Mouse (Mus musculus) liver, embryonic 14.5 days (tissue): ENCODE results near the gene Arl3. TPM values are rescaled to one million over a fixed set of nuclear protein-coding genes. Genes with fewer than 3 reads are reported as not detected.
A peak's percentile ranks its signal among the peaks of the same experiment; 100 is the strongest.

ENCODE experiments used
- ATAC-seq: fragments of 200-750 bp; cut with Nextera tagmentation; 2 replicates; pipeline ENCODE4 v1.8.0; 2017; ENCODE audit warnings: moderate number of reproducible peaks, mild to moderate bottlenecking, moderate library complexity; ENCODE audit not compliant: insufficient read depth
- DNase-seq, 3 experiments: peaks; one replicate each; pipeline ENCODE4 v3.0.0-alpha.2; 2012 to 2013; ENCODE audit warnings: low read depth in 3 of 3, low spot score in 3 of 3
- H3K27ac ChIP-seq: fragments of 300-500 bp; sonication (generic); 2 replicates; pipeline ENCODE4 v1.5.1; 2014; ENCODE audit warnings: moderate library complexity, mild to moderate bottlenecking, control low read depth, inconsistent platforms
- H3K27me3 ChIP-seq: fragments of 300-500 bp; sonication (generic); 2 replicates; pipeline ENCODE4 v1.6.1; 2014; ENCODE audit warnings: mild to moderate bottlenecking, low read length, moderate library complexity; ENCODE audit not compliant: control insufficient read depth, insufficient read depth
- H3K36me3 ChIP-seq: fragments of 300-500 bp; sonication (generic); replicated peaks from 2 replicates; pipeline ENCODE4 v1.6.1; 2014; ENCODE audit warnings: low read depth; ENCODE audit not compliant: control insufficient read depth, insufficient read depth
- H3K4me1 ChIP-seq, 2 experiments: fragments of 200-500 bp in 1 of 2; fragments of 300-500 bp in 1 of 2; sonication (generic) in 1 of 2; replicated peaks; 2 replicates each; pipeline ENCODE4 v1.6.1; 2012 to 2014; ENCODE audit warnings: antibody characterized with exemption in 1 of 2, inconsistent platforms in 1 of 2, low read length in 1 of 2; ENCODE audit not compliant: control insufficient read depth in 2 of 2, insufficient read depth in 2 of 2
- H3K4me2 ChIP-seq: fragments of 300-500 bp; sonication (generic); 2 replicates; pipeline ENCODE4 v1.6.1; 2014; ENCODE audit warnings: low read depth, mild to moderate bottlenecking, control low read depth, moderate library complexity
- H3K4me3 ChIP-seq, 2 experiments: fragments of 200-500 bp in 1 of 2; fragments of 300-500 bp in 1 of 2; sonication (generic) in 1 of 2; 2 replicates each; pipeline ENCODE4 v1.5.1; 2012 to 2014; ENCODE audit warnings: low read depth in 2 of 2, low read length in 2 of 2, mild to moderate bottlenecking in 2 of 2, control low read depth in 1 of 2, inconsistent platforms in 1 of 2, moderate library complexity in 1 of 2; ENCODE audit not compliant: insufficient read depth in 1 of 2
- H3K9ac ChIP-seq: fragments of 300-500 bp; sonication (generic); replicated peaks from 2 replicates; pipeline ENCODE4 v1.6.1; 2014; ENCODE audit warnings: mild to moderate bottlenecking, control low read depth, moderate library complexity
- H3K9me3 ChIP-seq: fragments of 300-500 bp; sonication (generic); 2 replicates; pipeline ENCODE4 v1.6.1; 2016; ENCODE audit warnings: low read length, mixed read lengths; ENCODE audit not compliant: control insufficient read depth
- CTCF ChIP-seq: IDR thresholded peaks from 2 replicates; pipeline ENCODE4 v1.5.1; 2016; ENCODE audit warnings: antibody characterized with exemption, low read depth, control low read depth
- EP300 ChIP-seq: IDR thresholded peaks from 2 replicates; pipeline ENCODE4 v1.6.1; 2016; ENCODE audit warnings: antibody characterized with exemption, low read depth
- WGBS: fragments of 180-500 bp; shearing (Covaris S2); extraction: QIAGEN DNeasy Blood & Tissue Kit; methylation state at CpG from one replicate; pipeline ENCODE4 v1.1.7; 2014; ENCODE audit not compliant: insufficient replicate concordance; 5-methylcytosine and 5-hydroxymethylcytosine counted together
- polyA plus RNA-seq, 2 experiments: library from polyadenylated mRNA; depleted of rRNA in 1 of 2; stranded (reverse) in 1 of 2; unstranded in 1 of 2; fragments of >200 nt; fragmentation: Nextera tagmentation in 1 of 2; extraction: Ambion mirVana in 1 of 2; gene quantifications; 2 replicates each; pipeline versions ENCODE4 v1.2.1 to v1.2.3; 2012 to 2014

Arl3 gene
- polyA plus RNA-seq, 2 experiments, result 17.1 to 27.6 TPM

- TF ChIP-seq CTCF (no peak), EP300 (no peak)
- no peak for DNase-seq
- no peak for ATAC-seq
- Histone ChIP-seq H3K9ac (no peak overlapping the region), H3K36me3 (no peaks in the 10 kb centered on the region), H3K27ac (no peak overlapping the region), H3K4me3 (no peak overlapping the region), H3K27me3 (no peaks in the 10 kb centered on the region), H3K9me3 (no peaks in the 10 kb centered on the region), H3K4me2 (no peak overlapping the region), H3K4me1 (peaks cover 16 to 17% of the 10 kb centered on the region in 2 experiments)
- WGBS, result 74% methylated on average over 4 of the region's 4 CpGs
Measured at GRCm38 (mm10) chr19:46550385-46550784, 22.6 kb downstream of the Arl3 start.

DNA sequence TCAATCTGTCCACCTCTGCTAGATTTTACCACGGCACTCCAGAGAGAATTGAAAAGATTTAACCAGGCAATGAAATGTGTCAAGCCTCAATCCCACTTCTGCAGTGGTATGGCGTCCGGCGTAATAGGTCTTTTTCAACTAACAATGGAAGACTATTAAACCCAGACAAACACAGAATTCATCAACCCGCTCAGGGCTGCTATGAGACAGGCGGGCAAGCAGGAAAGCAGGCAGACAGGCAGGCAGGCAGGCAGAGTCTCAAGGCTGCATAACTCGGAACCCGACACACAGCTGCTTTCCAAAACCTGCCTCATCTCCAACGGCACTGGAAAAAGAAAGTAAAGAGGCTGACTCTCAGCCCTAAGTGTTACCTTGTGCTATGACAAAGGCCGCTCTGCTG is 24.9 kb downstream of the Arl3 start:
- no peaks in the 10 kb centered on the region for H3K27me3 ChIP-seq
- no peak overlapping the region for H3K4me2 ChIP-seq
- peaks cover under 1 to 4% of the 10 kb centered on the region in 2 experiments; a peak in 2 of 4 replicates for H3K4me1 ChIP-seq
- no peak overlapping the region for H3K27ac ChIP-seq
- no peak overlapping the region for H3K9ac ChIP-seq
- 78% methylated on average over 10 of the region's 10 CpGs for WGBS
- no peaks in the 10 kb centered on the region for H3K36me3 ChIP-seq
- DNase-seq (no peak), ATAC-seq (no peak)
- H3K4me3 ChIP-seq, result no peak overlapping the region
- TF ChIP-seq EP300 (no peak), CTCF (no peak)
- H3K9me3 ChIP-seq, result no peaks in the 10 kb centered on the region

GRCm38 (mm10) chr19:46547565-46547964 is 25.4 kb downstream of the Arl3 start:
- Histone ChIP-seq H3K27me3 (no peaks in the 10 kb centered on the region), H3K4me3 (no peak overlapping the region), H3K36me3 (no peaks in the 10 kb centered on the region), H3K27ac (no peak overlapping the region), H3K4me2 (no peak overlapping the region), H3K4me1 (0 out of 4 replicates have a peak, but pooled peaks cover 0 to 4% of the 10 kb centered on the region in 2 experiments), H3K9me3 (no peaks in the 10 kb centered on the region), H3K9ac (no peak overlapping the region)
- DNase-seq (no peak), ATAC-seq (no peak)
- no peak for TF ChIP-seq CTCF
- TF ChIP-seq EP300, result no peak
- 68% methylated on average over 6 of the region's 6 CpGs for WGBS

DNA sequence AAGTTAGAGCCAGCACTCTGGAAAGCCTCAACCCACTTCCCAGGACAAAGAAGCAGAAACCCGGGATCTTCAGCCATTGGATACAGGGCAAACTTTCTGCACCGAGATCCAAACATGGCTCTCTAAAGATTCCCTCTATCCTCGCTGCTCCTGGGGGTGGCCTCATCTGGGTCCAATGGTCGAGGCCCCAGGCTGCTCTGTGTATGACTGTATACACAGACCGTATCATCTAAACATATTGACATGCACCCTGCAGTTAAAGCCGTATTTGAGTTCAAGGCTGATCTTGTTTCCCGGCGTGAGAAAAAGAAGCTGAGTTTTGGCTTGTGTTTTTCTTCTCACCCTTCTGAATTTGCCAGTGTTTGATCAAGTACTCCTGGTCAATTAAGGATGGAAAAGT is 30.2 kb downstream of the Arl3 start:
- H3K27ac ChIP-seq, result no peak overlapping the region
- no peaks in the 10 kb centered on the region for H3K9me3 ChIP-seq
- 64% methylated on average over 8 of the region's 8 CpGs for WGBS
- no peak overlapping the region for H3K4me3 ChIP-seq
- TF ChIP-seq EP300 (no peak), CTCF (no peak)
- H3K4me1 ChIP-seq, result peaks cover 0 to 7% of the 10 kb centered on the region in 2 experiments; a peak in 1 of 4 replicates
- ATAC-seq (no peak), DNase-seq (no peak)
- no peaks in the 10 kb centered on the region for H3K27me3 ChIP-seq
- H3K4me2 ChIP-seq, result no peak overlapping the region; the same call in 1 of the 2 replicates
- no peak overlapping the region for H3K9ac ChIP-seq
- no peaks in the 10 kb centered on the region for H3K36me3 ChIP-seq

DNA sequence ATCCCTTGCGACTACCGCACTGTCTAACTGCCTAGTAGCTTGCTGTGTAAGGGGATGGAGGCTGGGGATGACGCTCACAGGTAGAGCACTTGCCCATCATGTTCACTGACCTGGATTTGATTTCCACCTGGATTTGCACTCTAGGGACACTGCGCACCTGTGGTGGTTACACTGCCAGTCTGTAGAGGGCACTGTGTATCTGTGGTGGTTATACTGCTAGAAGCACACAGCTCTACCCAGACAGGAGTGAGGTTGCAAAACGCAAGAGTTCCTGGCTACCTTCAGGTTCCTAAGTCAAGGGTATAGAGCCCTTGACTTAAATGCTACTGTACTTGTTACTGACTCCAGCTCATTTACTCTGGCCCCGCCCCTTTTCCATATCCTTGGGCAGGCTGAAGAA is 34.8 kb downstream of the Arl3 start:
- no peak overlapping the region for H3K4me3 ChIP-seq
- H3K27me3 ChIP-seq, result no peaks in the 10 kb centered on the region
- ATAC-seq (no peak), DNase-seq (no peak)
- no peaks in the 10 kb centered on the region for H3K36me3 ChIP-seq
- H3K9ac ChIP-seq, result no peak overlapping the region
- peaks cover 0 to 3% of the 10 kb centered on the region in 2 experiments; a peak in 1 of 4 replicates for H3K4me1 ChIP-seq
- TF ChIP-seq EP300, result no peak
- peak; percentile 73 for TF ChIP-seq CTCF
- WGBS, result 75% methylated on average over 6 of the region's 6 CpGs
- H3K9me3 ChIP-seq, result no peaks in the 10 kb centered on the region
- H3K27ac ChIP-seq, result no peak overlapping the region
- no peak overlapping the region for H3K4me2 ChIP-seq
